27 mouse cellular contexts compared by ENCODE assay signal in the genomic region with DNA sequence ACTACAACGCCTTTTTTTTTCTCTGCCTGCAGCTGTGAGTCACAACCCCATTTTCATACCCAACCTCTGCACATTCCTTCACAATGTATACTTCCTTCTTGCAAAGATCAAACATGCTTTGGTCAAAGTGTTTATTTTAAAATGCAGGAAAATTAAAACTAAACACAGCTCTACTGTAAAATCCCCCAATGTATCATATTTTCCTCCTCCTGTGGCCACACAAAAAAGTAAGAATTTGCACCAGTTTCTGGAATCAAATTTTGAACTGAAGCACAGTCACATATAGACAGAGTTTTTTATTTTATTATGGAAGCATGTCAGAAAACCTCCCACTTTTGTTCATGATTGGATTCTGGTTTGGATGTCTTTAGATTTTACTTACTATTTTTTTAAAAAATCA. TPM values are rescaled to one million over a fixed set of nuclear protein-coding genes. Genes with fewer than 3 reads are reported as not detected.
DNase-seq lines count a peak whose midpoint lies in the region; ATAC-seq and TF ChIP-seq lines count a peak whose summit lies in the region.
"Had no signal": no experiment of that assay in that cellular context is flagged by ENCODE, and none has a peak within 500 bp of the region (broad histone marks: within the 10 kb centered on the region; RNA-seq: fewer than 3 reads in every experiment).

No protein-coding gene starts in this region.

- no peak overlapping the region for H3K4me3 ChIP-seq in forebrain, postnatal 0 days (ENCODE audit: low read depth, low read length)
- no peak overlapping the region for H3K4me3 ChIP-seq in forebrain, embryonic 12.5 days (replicated peaks)
- H3K4me3 ChIP-seq in left cerebral cortex, adult 2 months: no peak overlapping the region
- H3K4me3 ChIP-seq in CH12.LX (replicated peaks in 1 of 3; ENCODE audit: low read depth in 2 of 3, low read length in 2 of 3, poor library complexity in 1 of 3): no peak overlapping the region
- H3K4me3 ChIP-seq: embryonic facial prominence, embryonic 10.5 days; heart, adult 2 months; heart, embryonic 15.5 days; limb, embryonic 12.5 days; midbrain, embryonic 10.5 days had no signal

- H3K9ac ChIP-seq in forebrain, postnatal 0 days: no peak overlapping the region
- no peak overlapping the region for H3K9ac ChIP-seq in forebrain, embryonic 12.5 days
- no peak overlapping the region for H3K9ac ChIP-seq in CH12.LX (ENCODE audit: insufficient read depth, low read depth)
- H3K9ac ChIP-seq: heart, embryonic 15.5 days; limb, embryonic 12.5 days; liver, postnatal 0 days had no signal

- TF ChIP-seq EP300 in CH12.LX (IDR thresholded peaks at IDR 0.05; ENCODE audit: low read length): peak; percentile 39; the same call in 1 of the 2 replicates

- H3K9me3 ChIP-seq in forebrain, postnatal 0 days (ENCODE audit: low read length): no peaks in the 10 kb centered on the region
- no peaks in the 10 kb centered on the region for H3K9me3 ChIP-seq in forebrain, embryonic 12.5 days
- H3K9me3 ChIP-seq in CH12.LX (replicated peaks; ENCODE audit: low read length): no peaks in the 10 kb centered on the region
- H3K9me3 ChIP-seq: embryonic facial prominence, embryonic 10.5 days; heart, embryonic 15.5 days; limb, embryonic 12.5 days; midbrain, embryonic 10.5 days had no signal

- WGBS in forebrain, postnatal 0 days: 39% methylated on average over 1 of the region's 1 CpGs
- WGBS in forebrain, embryonic 12.5 days: 9% methylated on average over 1 of the region's 1 CpGs

- TF ChIP-seq RAD21 in CH12.LX (IDR thresholded peaks at IDR 0.05; ENCODE audit: low read depth, low read length): no peak

- ATAC-seq in forebrain, postnatal 0 days: no peak
- no peak for ATAC-seq in forebrain, embryonic 12.5 days (ENCODE audit: low FRiP score)
- ATAC-seq: inflammation-experienced regulatory T-cells, adult 6 months; liver, postnatal 0 days; lung, postnatal 0 days had no signal

- no peaks in the 10 kb centered on the region for H3K79me2 ChIP-seq in CH12.LX (replicated peaks; ENCODE audit: control insufficient read depth, extremely low read depth, insufficient read depth, poor library complexity, severe bottlenecking)

- intact Hi-C loops in left cerebral cortex, adult 2 months (cut with DNase I): no loop called here

- peaks cover 61% of the 10 kb centered on the region for H3K27me3 ChIP-seq in forebrain, postnatal 0 days (ENCODE audit: insufficient read depth, low read length)
- peaks cover 65% of the 10 kb centered on the region for H3K27me3 ChIP-seq in forebrain, embryonic 12.5 days
- H3K27me3 ChIP-seq in CH12.LX (replicated peaks): no peaks in the 10 kb centered on the region

- DNase-seq in forebrain, postnatal 0 days: peak; percentile 4
- DNase-seq in left cerebral cortex, adult 2 months (ENCODE audit: extremely low spot score in 1 of 2, low spot score in 2 of 2): no peak
- DNase-seq in left cerebral cortex, adult 11 months (ENCODE audit: low spot score): no peak
- DNase-seq in CH12.LX (ENCODE audit: extremely low read depth) (no peak), MN1 (ENCODE audit: low spot score) (no peak)
- peak; percentile 32 for DNase-seq in embryo, embryonic 11 days
- DNase-seq: adrenal gland, postnatal 25 days; gastrocnemius, postnatal 36 days; heart, adult 2 months; kidney, adult 18-20 months; kidney, postnatal 4 days; liver, postnatal 0 days; thymus, postnatal 36 days had no signal

- no peak overlapping the region for H3K27ac ChIP-seq in forebrain, postnatal 0 days (ENCODE audit: low read depth, low read length)
- no peak overlapping the region for H3K27ac ChIP-seq in forebrain, embryonic 12.5 days
- H3K27ac ChIP-seq in left cerebral cortex, adult 2 months: peak overlapping the region; percentile 46; the same call in 1 of the 2 replicates
- H3K27ac ChIP-seq in CH12.LX (ENCODE audit: insufficient read depth, low read depth): no peak overlapping the region
- H3K27ac ChIP-seq: embryonic facial prominence, embryonic 10.5 days; heart, adult 2 months; heart, embryonic 15.5 days; midbrain, embryonic 10.5 days had no signal

- H3K36me3 ChIP-seq in forebrain, postnatal 0 days (ENCODE audit: insufficient read depth): no peaks in the 10 kb centered on the region
- no peaks in the 10 kb centered on the region for H3K36me3 ChIP-seq in forebrain, embryonic 12.5 days (replicated peaks)
- no peaks in the 10 kb centered on the region for H3K36me3 ChIP-seq in CH12.LX (replicated peaks in 1 of 2; ENCODE audit: control insufficient read depth in 1 of 2, insufficient read depth in 1 of 2, low read length in 1 of 2)
- H3K36me3 ChIP-seq: embryonic facial prominence, embryonic 10.5 days; heart, embryonic 15.5 days; limb, embryonic 12.5 days; midbrain, embryonic 10.5 days had no signal

- no peak overlapping the region for H3K4me2 ChIP-seq in forebrain, postnatal 0 days (ENCODE audit: low read depth)
- H3K4me2 ChIP-seq in forebrain, embryonic 12.5 days: no peak overlapping the region
- no peak overlapping the region for H3K4me2 ChIP-seq in CH12.LX (ENCODE audit: insufficient read depth, low read depth, poor library complexity, severe bottlenecking)
- H3K4me2 ChIP-seq: heart, embryonic 15.5 days; liver, embryonic 11.5 days had no signal

- TF ChIP-seq CTCF in forebrain, postnatal 0 days (IDR thresholded peaks at IDR 0.05; ENCODE audit: low read depth): no peak
- no peak for TF ChIP-seq CTCF in left cerebral cortex, adult 2 months (IDR thresholded peaks at IDR 0.05)
- TF ChIP-seq CTCF in CH12.LX (conservative IDR thresholded peaks at IDR 0.05 in 1 of 2, IDR thresholded peaks at IDR 0.05 in 1 of 2; ENCODE audit: low read depth in 2 of 2, low read length in 2 of 2): no peak

- H3K4me1 ChIP-seq in forebrain, postnatal 0 days (ENCODE audit: insufficient read depth): no peaks in the 10 kb centered on the region
- H3K4me1 ChIP-seq in forebrain, embryonic 12.5 days: peaks cover 55% of the 10 kb centered on the region
- H3K4me1 ChIP-seq in CH12.LX (ENCODE audit: control insufficient read depth in 1 of 2, insufficient read depth in 2 of 2): peaks cover 4 to 26% of the 10 kb centered on the region in 2 experiments; a peak in 2 of 4 replicates

- no peak for TF ChIP-seq POLR2A in CH12.LX (IDR thresholded peaks at IDR 0.05; ENCODE audit: low read depth, low read length)

- dilution Hi-C loops in CH12.LX (cut with MboI; ENCODE audit: extremely low pct_ligation_motif_present, extremely low pct_unique_long_range_greater_than_20kb, low sequenced_read_pairs): no loop called here

- in situ Hi-C loops in CH12.LX (cut with MboI; ENCODE audit: low pct_ligation_motif_present, low pct_unique_long_range_greater_than_20kb, low sequenced_read_pairs): no loop called here

TF ChIP-seq in CH12.LX, 34 proteins besides CTCF, POLR2A, EP300 and RAD21:
- TF ChIP-seq ZNF384 (IDR thresholded peaks at IDR 0.05; ENCODE audit: low read depth, low read length) (peak; percentile 26; the same call in 1 of the 2 replicates), MXI1 (IDR thresholded peaks at IDR 0.05; ENCODE audit: low read depth, low read length) (no peak)

RNA-seq across cellular contexts. Expression of gene Gm10837, which starts 3.8 kb away (rescaled TPM):
- total RNA-seq in forebrain, postnatal 0 days (2014; rRNA removed): 0.15 and 1.0 TPM in 2 replicates
- 0.23 TPM in 1 of 2 replicates, not detected in the other for polyA plus RNA-seq in forebrain, postnatal 0 days (2015; fragmentation: Nextera tagmentation; extraction: Ambion mirVana)
- 0.36 and 0.59 TPM in 2 replicates for polyA plus RNA-seq in forebrain, embryonic 12.5 days (2016; fragmentation: Nextera tagmentation; extraction: Ambion mirVana)
- total RNA-seq in left cerebral cortex, adult 2 months (2021): not detected
- total RNA-seq in CH12.LX (2012; rRNA removed) (not detected in 2 replicates), CH12.LX (2014; rRNA removed) (not detected in 2 replicates)
- not detected in 2 replicates for polyA plus RNA-seq in CH12.LX (2012; ENCODE audit: insufficient read length, low read depth)
- total RNA-seq: adrenal gland, postnatal 25 days; gastrocnemius, adult 18-20 months; gastrocnemius, postnatal 36 days; heart, adult 2 months; heart, postnatal 36 days; layer of hippocampus, postnatal 10 days had no signal
- polyA plus RNA-seq: C2C12; heart, adult 2 months; heart, embryonic 15.5 days; kidney, embryonic 16.5 days; liver, embryonic 11.5 days; liver, postnatal 0 days; lung, postnatal 0 days; spleen, adult 2 months had no signal

RNA-seq across cellular contexts. Expression of gene Zic2, which starts 11.4 kb away (rescaled TPM):
- 44.9 and 105 TPM in 2 replicates for total RNA-seq in forebrain, postnatal 0 days (2014; rRNA removed)
- 9.6 and 16.3 TPM in 2 replicates for polyA plus RNA-seq in forebrain, postnatal 0 days (2015; fragmentation: Nextera tagmentation; extraction: Ambion mirVana)
- 12.7 and 16.3 TPM in 2 replicates for polyA plus RNA-seq in forebrain, embryonic 12.5 days (2016; fragmentation: Nextera tagmentation; extraction: Ambion mirVana)
- 10 to 100 TPM; 17.4 to 18.3 TPM for total RNA-seq in left cerebral cortex, adult 2 months (2021)
- total RNA-seq in CH12.LX (2012; rRNA removed) (not detected in 2 replicates), CH12.LX (2014; rRNA removed) (not detected in 2 replicates)
- polyA plus RNA-seq in CH12.LX (2012; ENCODE audit: insufficient read length, low read depth): 0.13 TPM in 1 of 2 replicates, not detected in the other
- total RNA-seq: adrenal gland, postnatal 25 days; gastrocnemius, adult 18-20 months; gastrocnemius, postnatal 36 days; heart, adult 2 months; heart, postnatal 36 days had no signal
- polyA plus RNA-seq: heart, embryonic 15.5 days; inflammation-experienced regulatory T-cells, adult 6 months; kidney, embryonic 16.5 days; liver, embryonic 11.5 days; liver, postnatal 0 days; spleen, adult 2 months had no signal

RNA-seq across cellular contexts. Expression of gene Zic5, which starts 21.1 kb away (rescaled TPM):
- total RNA-seq in forebrain, postnatal 0 days (2014; rRNA removed): 13.9 and 22.8 TPM in 2 replicates
- 5.1 and 13.8 TPM in 2 replicates for polyA plus RNA-seq in forebrain, postnatal 0 days (2015; fragmentation: Nextera tagmentation; extraction: Ambion mirVana)
- 18.6 and 25.8 TPM in 2 replicates for polyA plus RNA-seq in forebrain, embryonic 12.5 days (2016; fragmentation: Nextera tagmentation; extraction: Ambion mirVana)
- total RNA-seq in left cerebral cortex, adult 2 months (2021): 1 to 10 TPM; 4.1 to 4.8 TPM
- 1.5 and 2.6 TPM in 2 replicates for total RNA-seq in CH12.LX (2012; rRNA removed)
- 1.3 and 2.0 TPM in 2 replicates for total RNA-seq in CH12.LX (2014; rRNA removed)
- 8.1 and 9.1 TPM in 2 replicates for polyA plus RNA-seq in CH12.LX (2012; ENCODE audit: insufficient read length, low read depth)
- total RNA-seq: adrenal gland, postnatal 25 days; gastrocnemius, adult 18-20 months; gastrocnemius, postnatal 36 days; heart, adult 2 months; heart, postnatal 36 days had no signal
- polyA plus RNA-seq: heart, adult 2 months; liver, postnatal 0 days; lung, postnatal 0 days; spleen, adult 2 months had no signal

RNA-seq across cellular contexts. Expression of gene Gm5089, which starts 35.7 kb away (rescaled TPM):
- total RNA-seq in forebrain, postnatal 0 days (2014; rRNA removed): 0.33 and 0.38 TPM in 2 replicates
- 0.12 TPM in 1 of 2 replicates, not detected in the other for polyA plus RNA-seq in forebrain, postnatal 0 days (2015; fragmentation: Nextera tagmentation; extraction: Ambion mirVana)
- 1.6 and 2.1 TPM in 2 replicates for polyA plus RNA-seq in forebrain, embryonic 12.5 days (2016; fragmentation: Nextera tagmentation; extraction: Ambion mirVana)
- under 1 TPM; 0.28 to 0.34 TPM for total RNA-seq in left cerebral cortex, adult 2 months (2021)
- total RNA-seq in CH12.LX (2012; rRNA removed) (not detected in 2 replicates), CH12.LX (2014; rRNA removed) (not detected in 2 replicates)
- not detected in 2 replicates for polyA plus RNA-seq in CH12.LX (2012; ENCODE audit: insufficient read length, low read depth)
- total RNA-seq: adrenal gland, postnatal 25 days; gastrocnemius, adult 18-20 months; gastrocnemius, postnatal 36 days; heart, adult 2 months; heart, postnatal 36 days had no signal
- polyA plus RNA-seq: C2C12; heart, adult 2 months; heart, embryonic 15.5 days; inflammation-experienced regulatory T-cells, adult 6 months; kidney, embryonic 16.5 days; liver, embryonic 11.5 days; liver, postnatal 0 days; lung, postnatal 0 days; spleen, adult 2 months had no signal

RNA-seq across cellular contexts. Expression of gene Pcca, which starts 47.5 kb away (rescaled TPM):
- total RNA-seq in forebrain, postnatal 0 days (2014; rRNA removed): 11.9 and 12.4 TPM in 2 replicates
- polyA plus RNA-seq in forebrain, postnatal 0 days (2015; fragmentation: Nextera tagmentation; extraction: Ambion mirVana): 23.8 and 29.4 TPM in 2 replicates
- polyA plus RNA-seq in forebrain, embryonic 12.5 days (2016; fragmentation: Nextera tagmentation; extraction: Ambion mirVana): 34.7 and 38.6 TPM in 2 replicates
- total RNA-seq in left cerebral cortex, adult 2 months (2021): 10 to 100 TPM; 30.2 to 36.2 TPM
- total RNA-seq in CH12.LX (2012; rRNA removed): 25.8 and 39.0 TPM in 2 replicates
- total RNA-seq in CH12.LX (2014; rRNA removed): 10.3 and 11.2 TPM in 2 replicates
- 23.8 and 28.4 TPM in 2 replicates for polyA plus RNA-seq in CH12.LX (2012; ENCODE audit: insufficient read length, low read depth)

Comparison
In these comparisons a context has a peak if more than half of its experiments do, and no peak if none do; other contexts are left out.
1. DNase-seq: peak in forebrain, postnatal 0 days (single experiment) and embryo, embryonic 11 days (single experiment); none in left cerebral cortex, adult 2 months (0 of 2), left cerebral cortex, adult 11 months (single experiment), CH12.LX (single experiment) and MN1 (single experiment).
2. RNA of gene Zic2, which starts 11.4 kb away (total RNA-seq): 44.9 to 105 TPM in forebrain, postnatal 0 days and 17.4 to 18.3 TPM in left cerebral cortex, adult 2 months; not detected in CH12.LX; every median in the first group is over 10 times any median in the second.